Mouse (Mus musculus): Measurements from ENCODE around the gene Foxred2. TPM values are rescaled to one million over a fixed set of nuclear protein-coding genes. Genes with fewer than 3 reads are reported as not detected.

Gene Foxred2
- polyA plus RNA-seq, 1 experiment = 0.90 TPM

- peaks cover 37% of the 10 kb centered on the region for H3K4me1 ChIP-seq (ENCODE audit: control insufficient read depth, insufficient read depth, insufficient read length, low read length)
- TF ChIP-seq POLR2A (IDR thresholded peaks at IDR 0.05; ENCODE audit: low read depth, low read length) = no peak
- 45% methylated on average over 9 of the region's 9 CpGs for WGBS
- no peak overlapping the region for H3K4me3 ChIP-seq (ENCODE audit: low read depth, low read length)
- no peaks in the 10 kb centered on the region for H3K27me3 ChIP-seq (ENCODE audit: control insufficient read depth, insufficient read depth, low read length)
- no peak overlapping the region for H3K27ac ChIP-seq (ENCODE audit: insufficient read depth, low read depth, low read length)
- H3K36me3 ChIP-seq (ENCODE audit: control insufficient read depth, insufficient read depth, low read length) = no peaks in the 10 kb centered on the region
Observed at GRCm38 (mm10) chr15:77907646-77908518, 48.6 kb downstream of the Foxred2 start.

GRCm38 (mm10) chr15:77906545-77906944, 50.0 kb downstream of the Foxred2 start:
- no peaks in the 10 kb centered on the region for H3K36me3 ChIP-seq (ENCODE audit: control insufficient read depth, insufficient read depth, low read length)
- H3K27me3 ChIP-seq (ENCODE audit: control insufficient read depth, insufficient read depth, low read length) = no peaks in the 10 kb centered on the region
- TF ChIP-seq POLR2A (IDR thresholded peaks at IDR 0.05; ENCODE audit: low read depth, low read length) (no peak), CTCF (IDR thresholded peaks at IDR 0.05; ENCODE audit: extremely low read depth, insufficient read length, insufficient replicate concordance, low read depth, low read length) (no peak)
- H3K4me3 ChIP-seq (ENCODE audit: low read depth, low read length) = no peak overlapping the region
- H3K4me1 ChIP-seq (ENCODE audit: control insufficient read depth, insufficient read depth, insufficient read length, low read length) = peaks cover 29% of the 10 kb centered on the region
- H3K27ac ChIP-seq (ENCODE audit: insufficient read depth, low read depth, low read length) = peak overlapping the region; percentile 75
- WGBS = 87% methylated on average over 10 of the region's 10 CpGs

- TF ChIP-seq POLR2A (IDR thresholded peaks at IDR 0.05; ENCODE audit: low read depth, low read length) (no peak), CTCF (IDR thresholded peaks at IDR 0.05; ENCODE audit: extremely low read depth, insufficient read length, insufficient replicate concordance, low read depth, low read length) (no peak)
- Histone ChIP-seq H3K4me3 (ENCODE audit: low read depth, low read length) (no peak overlapping the region), H3K36me3 (ENCODE audit: control insufficient read depth, insufficient read depth, low read length) (no peaks in the 10 kb centered on the region), H3K27ac (ENCODE audit: insufficient read depth, low read depth, low read length) (peak overlapping the region; percentile 75), H3K4me1 (ENCODE audit: control insufficient read depth, insufficient read depth, insufficient read length, low read length) (peaks cover 26% of the 10 kb centered on the region), H3K27me3 (ENCODE audit: control insufficient read depth, insufficient read depth, low read length) (no peaks in the 10 kb centered on the region)
- 83% methylated on average over 8 of the region's 8 CpGs for WGBS
Observed at GRCm38 (mm10) chr15:77906081-77906480, 50.4 kb downstream of the Foxred2 start.

- peak overlapping the region; percentile 77 for H3K27ac ChIP-seq (ENCODE audit: insufficient read depth, low read depth, low read length)
Observed at GRCm38 (mm10) chr15:77905275-77905970, 51.1 kb downstream of the Foxred2 start.

GRCm38 (mm10) chr15:77904363-77904892, 52.1 kb downstream of the Foxred2 start:
- H3K4me1 ChIP-seq (ENCODE audit: control insufficient read depth, insufficient read depth, insufficient read length, low read length) = peaks cover 22% of the 10 kb centered on the region
- WGBS = 39% methylated on average over 12 of the region's 12 CpGs
- H3K27ac ChIP-seq (ENCODE audit: insufficient read depth, low read depth, low read length) = no peak overlapping the region; the same call in 1 of the 2 replicates
- H3K36me3 ChIP-seq (ENCODE audit: control insufficient read depth, insufficient read depth, low read length) = no peaks in the 10 kb centered on the region
- no peaks in the 10 kb centered on the region for H3K27me3 ChIP-seq (ENCODE audit: control insufficient read depth, insufficient read depth, low read length)
- H3K4me3 ChIP-seq (ENCODE audit: low read depth, low read length) = no peak overlapping the region
- no peak for TF ChIP-seq POLR2A (IDR thresholded peaks at IDR 0.05; ENCODE audit: low read depth, low read length)

More at GRCm38 (mm10) chr15:77905275-77905970, 51.1 kb downstream of the Foxred2 start:
- Histone ChIP-seq H3K36me3 (ENCODE audit: control insufficient read depth, insufficient read depth, low read length) (no peaks in the 10 kb centered on the region), H3K4me1 (ENCODE audit: control insufficient read depth, insufficient read depth, insufficient read length, low read length) (peaks cover 22% of the 10 kb centered on the region), H3K27me3 (ENCODE audit: control insufficient read depth, insufficient read depth, low read length) (no peaks in the 10 kb centered on the region), H3K4me3 (ENCODE audit: low read depth, low read length) (peak overlapping the region; percentile 51)
- TF ChIP-seq CTCF (IDR thresholded peaks at IDR 0.05; ENCODE audit: extremely low read depth, insufficient read length, insufficient replicate concordance, low read depth, low read length) (no peak), POLR2A (IDR thresholded peaks at IDR 0.05; ENCODE audit: low read depth, low read length) (0 out of 2 replicates have a peak, but pooled peaks have one; percentile 34)
- WGBS = 29% methylated on average over 26 of the region's 26 CpGs

GRCm38 (mm10) chr15:77903176-77903575, 53.3 kb downstream of the Foxred2 start:
- 51% methylated on average over 5 of the region's 5 CpGs for WGBS
- H3K36me3 ChIP-seq (ENCODE audit: control insufficient read depth, insufficient read depth, low read length) = no peaks in the 10 kb centered on the region
- H3K4me1 ChIP-seq (ENCODE audit: control insufficient read depth, insufficient read depth, insufficient read length, low read length) = peaks cover 22% of the 10 kb centered on the region
- H3K27ac ChIP-seq (ENCODE audit: insufficient read depth, low read depth, low read length) = no peak overlapping the region
- H3K27me3 ChIP-seq (ENCODE audit: control insufficient read depth, insufficient read depth, low read length) = no peaks in the 10 kb centered on the region
- TF ChIP-seq POLR2A (IDR thresholded peaks at IDR 0.05; ENCODE audit: low read depth, low read length) = no peak
- no peak for TF ChIP-seq CTCF (IDR thresholded peaks at IDR 0.05; ENCODE audit: extremely low read depth, insufficient read length, insufficient replicate concordance, low read depth, low read length)
- H3K4me3 ChIP-seq (ENCODE audit: low read depth, low read length) = no peak overlapping the region

- WGBS = 75% methylated on average over 13 of the region's 14 CpGs
- Histone ChIP-seq H3K27me3 (ENCODE audit: control insufficient read depth, insufficient read depth, low read length) (no peaks in the 10 kb centered on the region), H3K36me3 (ENCODE audit: control insufficient read depth, insufficient read depth, low read length) (no peaks in the 10 kb centered on the region), H3K4me1 (ENCODE audit: control insufficient read depth, insufficient read depth, insufficient read length, low read length) (no peaks in the 10 kb centered on the region; the same call in 1 of the 2 replicates), H3K4me3 (ENCODE audit: low read depth, low read length) (no peak overlapping the region), H3K27ac (ENCODE audit: insufficient read depth, low read depth, low read length) (no peak overlapping the region)
- no peak for TF ChIP-seq POLR2A (IDR thresholded peaks at IDR 0.05; ENCODE audit: low read depth, low read length)
- no peak for TF ChIP-seq CTCF (IDR thresholded peaks at IDR 0.05; ENCODE audit: extremely low read depth, insufficient read length, insufficient replicate concordance, low read depth, low read length)
Observed at GRCm38 (mm10) chr15:77894926-77895325, 61.6 kb downstream of the Foxred2 start.

Measured in small intestine, adult 2 months (tissue).